ENCODE assay signal across 17 mouse cellular contexts in the genomic region with DNA sequence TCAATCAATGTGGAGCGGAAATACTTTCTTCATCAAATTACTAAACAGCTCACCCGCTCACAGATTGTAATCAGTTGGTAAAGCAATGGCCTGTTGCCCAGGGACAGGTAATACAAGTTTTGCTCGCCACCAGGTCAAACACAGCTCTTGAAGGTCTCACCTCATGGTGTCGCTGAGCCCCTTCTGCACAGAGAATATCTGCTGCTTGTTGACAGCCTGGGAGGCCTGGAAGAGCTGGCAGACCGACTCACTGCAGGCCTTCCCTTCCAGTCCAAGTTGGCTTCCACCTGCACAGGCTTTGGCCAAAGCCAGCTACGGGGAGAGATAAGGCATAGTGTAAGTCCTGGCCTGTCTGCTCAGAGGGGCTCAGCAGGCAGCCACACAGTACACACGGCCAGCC. TPM values are rescaled to one million over a fixed set of nuclear protein-coding genes. Genes with fewer than 3 reads are reported as not detected.
DNase-seq lines count a peak whose midpoint lies in the region; TF ChIP-seq lines count a peak whose summit lies in the region.
"Had no signal": no experiment of that assay in that cellular context is flagged by ENCODE, and none has a peak within 500 bp of the region (broad histone marks: within the 10 kb centered on the region; RNA-seq: fewer than 3 reads in every experiment).

No protein-coding gene starts in this region.

- intact Hi-C loops in heart, postnatal 10 days (cut with DNase I): loop anchor here (5.0 kb wide), 1 partner anchor 150 kb away; no protein-coding TSS in a partner anchor

- no peak for TF ChIP-seq POLR2A in kidney, adult 2 months (IDR thresholded peaks at IDR 0.05; ENCODE audit: low read depth, low read length)

- TF ChIP-seq CTCF in kidney, adult 2 months (conservative IDR thresholded peaks at IDR 0.05; ENCODE audit: insufficient read depth, insufficient read length, low read depth, low read length): 0 out of 2 replicates have a peak, but pooled peaks have one; percentile 19

- no peak overlapping the region for H3K4me3 ChIP-seq in kidney, adult 2 months (ENCODE audit: insufficient read depth, low read depth, low read length)
- H3K4me3 ChIP-seq: forebrain, embryonic 12.5 days; heart, embryonic 13.5 days; hindbrain, embryonic 15.5 days; liver, embryonic 15.5 days; midbrain, embryonic 13.5 days; myocyte had no signal

- no peaks in the 10 kb centered on the region for H3K27me3 ChIP-seq in kidney, adult 2 months (replicated peaks; ENCODE audit: control insufficient read depth, insufficient read depth, low read length)
- H3K27me3 ChIP-seq: forebrain, embryonic 12.5 days; heart, embryonic 13.5 days; hindbrain, embryonic 15.5 days; liver, embryonic 15.5 days; midbrain, embryonic 13.5 days had no signal

- no peaks in the 10 kb centered on the region for H3K36me3 ChIP-seq in kidney, adult 2 months (ENCODE audit: control insufficient read depth, insufficient read depth, low read length)

- DNase-seq in kidney, adult 2 months: peak; percentile 7
- DNase-seq in kidney, postnatal 4 days: no peak
- peak; percentile 86 for DNase-seq in cerebellum, adult 11-12 months
- DNase-seq in cerebellum, postnatal 10 days: peak; percentile 76 to 82
- peak; percentile 69 to 78 for DNase-seq in heart, postnatal 10 days
- no peak for DNase-seq in layer of hippocampus, adult 9-11 months
- DNase-seq in adipocyte (ENCODE audit: low spot score): no peak
- DNase-seq: kidney, postnatal 25 days; lung, postnatal 4 days; retina, postnatal 1 day had no signal

- H3K27ac ChIP-seq in kidney, adult 2 months (ENCODE audit: insufficient read depth, low read depth, low read length): no peak overlapping the region
- H3K27ac ChIP-seq: forebrain, embryonic 12.5 days; heart, embryonic 13.5 days; hindbrain, embryonic 15.5 days; liver, embryonic 15.5 days; midbrain, embryonic 13.5 days had no signal

- H3K4me1 ChIP-seq in kidney, adult 2 months (ENCODE audit: control insufficient read depth, insufficient read depth, low read length): no peaks in the 10 kb centered on the region
- H3K4me1 ChIP-seq: forebrain, embryonic 12.5 days; heart, embryonic 13.5 days; hindbrain, embryonic 15.5 days; liver, embryonic 15.5 days; midbrain, embryonic 13.5 days had no signal

- 93% methylated on average over 7 of the region's 7 CpGs for WGBS in kidney, adult 2 months

RNA-seq across cellular contexts. Expression of gene Ccnf, which starts 14.4 kb away (rescaled TPM):
- 0.56 and 0.61 TPM in 2 replicates for polyA plus RNA-seq in kidney, adult 2 months (2012; rRNA removed)
- 1 to 10 TPM; 6.9 to 7.7 TPM for total RNA-seq in heart, postnatal 10 days (2021)

RNA-seq across cellular contexts. Expression of gene Tedc2, which starts 16.3 kb away (rescaled TPM):
- polyA plus RNA-seq in kidney, adult 2 months (2012; rRNA removed): 4.6 and 5.2 TPM in 2 replicates
- total RNA-seq in heart, postnatal 10 days (2021): 1 to 10 TPM; 3.5 to 5.0 TPM

RNA-seq across cellular contexts. Expression of gene Ntn3, which starts 27.6 kb away (rescaled TPM):
- polyA plus RNA-seq in kidney, adult 2 months (2012; rRNA removed): 0.72 and 1.2 TPM in 2 replicates
- total RNA-seq in heart, postnatal 10 days (2021): 1 to 10 TPM; 1.6 to 1.7 TPM
- total RNA-seq: neutrophil, adult 5-6 weeks had no signal

RNA-seq across cellular contexts. Expression of gene Tbc1d24, which starts 31.6 kb away (rescaled TPM):
- 14.4 and 15.0 TPM in 2 replicates for polyA plus RNA-seq in kidney, adult 2 months (2012; rRNA removed)
- total RNA-seq in heart, postnatal 10 days (2021): 10 to 100 TPM in 1 of 2 experiments, 1 to 10 TPM in 1; 8.4 to 11.0 TPM

Comparison
In these comparisons a context has a peak if more than half of its experiments do, and no peak if none do; other contexts are left out.
1. DNase-seq: peak in kidney, adult 2 months (single experiment), cerebellum, adult 11-12 months (single experiment), cerebellum, postnatal 10 days (2 of 2) and heart, postnatal 10 days (2 of 2); none in kidney, postnatal 4 days (0 of 2), layer of hippocampus, adult 9-11 months (single experiment) and adipocyte (single experiment).